Mouse (Mus musculus) liver, postnatal 0 days (tissue): ENCODE results near the gene Wnt2b.

Experiments
- CTCF ChIP-seq: sonication (generic); IDR thresholded peaks from 2 replicates; pipeline ENCODE4 v1.5.1; 2016; ENCODE audit warnings: antibody characterized with exemption, low read depth
- EP300 ChIP-seq: IDR thresholded peaks from 2 replicates; pipeline ENCODE4 v1.6.1; 2016; ENCODE audit warnings: antibody characterized with exemption, low read depth, mild to moderate bottlenecking

DNA sequence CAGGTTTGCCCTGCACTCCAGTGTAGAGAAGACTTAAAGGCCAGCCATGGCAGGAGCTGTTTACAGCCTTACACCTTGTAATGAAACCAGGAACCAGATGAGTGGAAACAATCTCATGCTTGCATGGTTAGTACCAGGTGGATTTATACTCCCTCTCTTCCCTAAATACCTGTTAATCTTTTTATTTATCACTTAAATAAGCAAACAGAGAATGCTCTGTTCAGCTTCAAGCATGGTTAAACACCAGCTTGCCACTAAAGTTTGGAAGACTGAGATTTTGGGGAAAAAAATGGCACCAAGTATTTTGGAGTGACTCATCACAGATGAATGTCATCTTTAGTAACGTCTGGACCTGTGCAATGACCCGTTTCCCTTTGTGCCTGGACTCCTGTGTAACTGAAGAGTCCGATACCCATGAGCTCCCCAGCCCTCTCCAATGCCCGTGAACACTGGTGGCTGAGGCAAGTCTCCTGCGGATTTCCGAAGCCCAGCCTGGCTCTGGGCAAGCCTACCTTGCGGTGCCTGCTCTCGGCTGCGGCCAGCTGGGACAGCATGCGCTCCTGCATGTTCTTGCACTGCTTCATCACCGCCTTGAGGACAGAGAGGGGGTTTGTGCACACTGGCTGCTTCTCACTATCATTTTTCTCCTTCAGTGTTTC, 49.1 kb upstream of the Wnt2b start:
- TF ChIP-seq CTCF (no peak), EP300 (no peak)
